Mouse (Mus musculus): ENCODE results near the gene Gm39566.

Gene Gm39566

GRCm38 (mm10) chr11:69795168-69795982 is 19.7 kb downstream of the Gm39566 start, which contains the start of gene Chrnb1:
TSS of gene Chrnb1 (minus strand) at chr11:69795943.
- peak; percentile 99 for DNase-seq

DNA sequence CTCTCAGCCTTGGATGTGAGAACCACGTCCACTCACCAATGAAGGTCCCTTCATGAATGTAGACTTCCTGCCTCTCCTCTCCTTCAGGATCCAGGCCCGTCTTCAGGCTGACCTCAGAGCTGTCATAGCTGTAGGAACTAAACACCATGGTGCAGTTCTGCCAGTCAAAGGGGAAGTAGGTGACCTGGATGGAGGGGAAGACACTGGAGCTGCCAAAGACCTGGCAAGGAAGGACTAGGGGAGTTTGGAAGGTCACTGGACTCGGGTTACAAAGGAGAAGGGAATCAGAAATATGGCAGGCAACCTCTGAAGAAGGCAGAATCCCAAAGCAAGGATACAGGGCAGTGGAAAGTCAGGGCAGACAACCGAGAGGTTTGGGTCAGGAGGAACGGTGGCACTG is 21.7 kb downstream of the Gm39566 start:
- DNase-seq: no peak

DNA sequence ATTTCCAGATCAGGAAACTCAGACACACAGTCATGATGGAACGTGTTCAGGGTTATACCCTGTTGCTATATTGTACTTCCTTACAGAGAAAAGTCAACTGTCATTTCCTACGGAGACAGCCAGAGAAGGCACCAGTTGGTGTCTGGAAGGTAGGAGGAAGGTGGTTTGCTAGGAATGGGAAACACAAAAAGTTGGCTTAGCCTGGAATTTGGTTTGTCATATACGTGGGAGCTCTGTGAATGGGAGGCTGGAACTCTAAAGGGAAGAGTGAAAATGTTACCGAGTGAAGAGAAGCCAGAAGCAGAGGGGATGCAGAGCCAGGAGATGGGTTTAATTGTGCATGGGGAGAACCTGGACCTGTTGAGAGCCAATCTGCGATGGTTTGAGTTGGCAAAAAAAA is 23.7 kb downstream of the Gm39566 start:
- no peak for DNase-seq

- no peak for DNase-seq
Measured at GRCm38 (mm10) chr11:69789431-69789830, 25.7 kb downstream of the Gm39566 start.

- no peak for DNase-seq
Measured at GRCm38 (mm10) chr11:69787306-69787705, 27.8 kb downstream of the Gm39566 start.

GRCm38 (mm10) chr11:69784793-69785272 is 30.3 kb downstream of the Gm39566 start:
- peak; percentile 38 for DNase-seq

- no peak for DNase-seq
Measured at GRCm38 (mm10) chr11:69781828-69782227, 33.3 kb downstream of the Gm39566 start.

DNA sequence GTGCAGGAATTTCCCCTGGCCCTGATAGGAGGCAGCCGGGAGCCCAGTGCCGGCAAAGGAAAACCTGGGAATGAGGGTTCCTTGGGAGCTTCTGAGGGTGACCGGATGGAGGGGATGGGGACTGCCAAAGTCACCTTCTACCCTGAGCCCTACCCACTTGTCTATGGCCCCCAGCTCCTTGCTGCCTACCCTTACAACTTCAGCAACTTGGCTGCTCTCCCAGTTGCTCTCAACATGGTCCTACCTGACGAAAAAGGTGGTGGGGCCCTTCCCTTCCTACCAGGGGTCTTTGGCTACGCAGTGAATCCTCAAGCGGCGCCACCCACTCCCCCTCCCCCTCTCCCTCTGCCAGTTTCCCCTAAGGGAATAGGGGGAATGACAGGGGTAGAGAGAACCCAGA is 36.1 kb downstream of the Gm39566 start:
- no peak for DNase-seq

DNA sequence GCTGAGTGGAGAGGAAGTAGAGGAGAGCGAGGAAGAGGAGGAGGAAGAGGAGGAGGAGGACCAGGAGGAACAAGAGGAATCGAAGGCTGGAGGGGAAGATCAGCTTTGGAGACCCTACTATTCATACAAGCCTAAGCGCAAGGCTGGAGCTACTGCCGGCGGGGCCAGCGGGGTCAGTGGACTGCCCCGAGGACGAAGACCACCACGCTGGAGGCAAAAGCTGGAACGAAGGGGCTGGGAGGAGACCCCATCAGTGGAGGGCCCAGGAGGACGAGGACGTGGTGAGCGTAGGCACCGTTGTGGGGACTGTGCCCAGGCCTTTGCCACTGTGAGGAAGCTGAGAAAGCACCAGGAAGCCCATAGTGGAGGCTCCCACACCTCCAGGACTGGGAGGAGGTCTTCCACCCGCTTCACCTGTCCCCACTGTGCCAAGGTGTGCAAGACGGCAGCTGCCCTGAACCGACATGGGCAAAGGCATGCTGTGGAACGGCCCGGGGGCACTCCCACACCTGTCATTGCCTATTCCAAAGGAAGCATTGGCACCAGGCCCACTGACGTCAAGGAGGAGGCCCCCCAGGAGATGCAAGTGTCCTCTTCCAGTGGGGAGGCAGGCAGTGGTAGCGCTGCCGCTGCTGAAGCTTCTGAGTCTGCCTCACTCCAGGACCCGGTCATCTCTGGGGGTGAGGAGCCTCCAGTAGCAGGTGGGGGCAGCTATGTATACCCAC is 36.7 kb downstream of the Gm39566 start:
- no peak for DNase-seq

- no peak for DNase-seq
Measured at GRCm38 (mm10) chr11:69777504-69778257, 37.4 kb downstream of the Gm39566 start.

GRCm38 (mm10) chr11:69776488-69776887 is 38.6 kb downstream of the Gm39566 start:
- no peak for DNase-seq

- no peak for DNase-seq
Measured at GRCm38 (mm10) chr11:69775716-69776115, 39.4 kb downstream of the Gm39566 start.

- no peak for DNase-seq
Measured at GRCm38 (mm10) chr11:69774961-69775360, 40.1 kb downstream of the Gm39566 start.

- DNase-seq: no peak
Measured at GRCm38 (mm10) chr11:69767625-69767909, 47.5 kb downstream of the Gm39566 start.

DNA sequence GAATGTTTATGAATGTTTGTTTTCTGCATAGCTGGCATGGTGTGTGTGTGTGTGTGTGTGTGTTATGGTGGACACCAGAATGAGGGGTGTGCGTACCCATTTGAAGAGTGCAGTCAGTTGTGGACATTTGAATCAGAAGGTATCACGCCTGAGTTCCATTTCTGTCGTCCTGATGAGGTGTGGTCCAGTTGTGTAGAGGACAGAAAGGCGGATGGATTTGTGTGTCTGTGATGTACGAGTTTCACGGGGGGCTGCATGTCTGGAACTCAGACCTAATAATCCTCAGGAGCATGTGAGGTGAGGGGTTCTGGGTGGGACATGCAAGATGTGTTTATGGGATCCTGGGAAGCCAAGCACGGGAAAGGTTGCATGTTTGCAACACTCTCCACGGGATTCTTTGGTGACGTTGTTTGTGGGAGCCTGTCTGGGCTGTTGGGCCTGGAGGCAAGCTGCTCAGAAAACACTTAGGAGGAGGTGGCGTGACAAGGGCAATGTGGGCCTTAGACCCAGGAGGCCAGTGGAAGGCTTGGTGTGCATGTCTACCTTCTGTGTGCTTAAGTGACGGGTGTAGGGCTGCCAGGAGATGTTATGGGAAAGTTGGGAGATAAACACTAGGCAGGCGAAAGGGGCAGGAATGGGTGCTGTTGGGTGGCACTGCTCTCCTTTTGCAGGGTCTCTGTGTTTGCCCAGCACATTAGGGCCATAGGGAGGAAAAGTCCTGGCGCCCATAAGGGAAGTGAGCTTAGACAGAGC is 48.0 kb downstream of the Gm39566 start:
- DNase-seq: peak; percentile 24

- DNase-seq: peak; percentile 64
Measured at GRCm38 (mm10) chr11:69766126-69766609, 48.9 kb downstream of the Gm39566 start.

GRCm38 (mm10) chr11:69765221-69766125 is 49.6 kb downstream of the Gm39566 start, which contains the start of gene Zbtb4:
TSS of gene Zbtb4 (plus strand) at chr11:69765912.
- peak; percentile 27 for DNase-seq

DNA sequence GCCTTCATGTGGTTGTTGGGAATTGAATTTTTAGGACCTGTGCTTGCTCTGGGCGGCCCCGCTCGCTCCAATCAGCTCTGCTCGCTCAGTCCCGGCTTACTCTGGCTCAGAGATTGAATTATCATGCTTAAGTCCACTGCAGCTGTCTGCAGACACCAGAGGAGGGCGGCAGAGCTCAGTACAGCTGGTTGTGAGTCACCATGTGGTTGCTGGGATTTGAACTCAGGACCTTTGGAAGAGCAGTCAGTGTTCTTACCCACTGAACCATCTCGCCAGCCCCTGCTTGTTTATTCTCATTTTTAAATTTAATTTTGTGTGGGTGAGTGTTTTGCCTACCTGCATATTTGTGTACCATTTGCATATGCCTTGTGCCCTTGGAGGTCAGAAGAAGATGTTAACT is 51.5 kb downstream of the Gm39566 start:
- no peak for DNase-seq

DNA sequence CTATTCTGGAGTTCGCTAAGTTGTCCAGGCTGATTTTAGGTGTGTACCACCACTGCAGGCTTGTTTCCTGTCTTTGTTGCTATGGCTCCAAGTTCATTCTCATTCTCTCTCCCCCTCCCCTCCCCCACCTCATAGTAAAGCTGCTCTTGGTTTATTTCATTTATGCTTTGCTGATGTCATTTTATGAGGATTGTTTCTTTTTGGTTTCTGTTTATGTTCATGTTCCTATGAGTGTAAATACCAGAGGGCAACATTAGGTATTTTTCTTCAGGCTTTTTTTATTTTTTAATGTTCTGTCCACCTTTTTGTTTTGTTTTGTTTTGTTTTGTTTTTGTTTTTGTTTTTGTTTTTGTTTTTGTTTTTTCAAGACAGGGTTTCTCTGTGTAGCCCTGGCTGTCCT is 53.2 kb downstream of the Gm39566 start, which contains the start of gene Slc35g3:
Gene Slc35g3, minus strand, starts transcription at position 101 of the 400 bp plus-strand sequence.
- no peak for DNase-seq
